Mouse (Mus musculus) stomach, embryonic 14.5 days (tissue): ENCODE measurements around the gene Crbn. TPM values are rescaled to one million over a fixed set of nuclear protein-coding genes. Genes with fewer than 3 reads are reported as not detected.

ENCODE experiments used
- ATAC-seq: fragments of 200-750 bp; cut with Nextera tagmentation; 2 replicates; pipeline ENCODE4 v1.8.0; 2017; ENCODE audit warnings: low read depth, moderate TSS enrichment; ENCODE audit not compliant: insufficient number of reproducible peaks, insufficient read depth, low FRiP score
- H3K27ac ChIP-seq: fragments of 300-500 bp; sonication (generic); 2 replicates; pipeline ENCODE4 v1.5.1; 2014; ENCODE audit warnings: mild to moderate bottlenecking, low read length, moderate library complexity, mixed read lengths
- H3K27me3 ChIP-seq: fragments of 300-500 bp; sonication (generic); 2 replicates; pipeline ENCODE4 v1.6.1; 2014; ENCODE audit warnings: low read length, control low read depth, mixed read lengths; ENCODE audit not compliant: control insufficient read depth, insufficient read depth
- H3K36me3 ChIP-seq: fragments of 300-500 bp; sonication (generic); 2 replicates; pipeline ENCODE4 v1.6.1; 2014; ENCODE audit warnings: mild to moderate bottlenecking, control low read depth, low read length, moderate library complexity, mixed read lengths; ENCODE audit not compliant: control insufficient read depth, insufficient read depth
- H3K4me1 ChIP-seq: fragments of 300-500 bp; sonication (generic); 2 replicates; pipeline ENCODE4 v1.6.1; 2014; ENCODE audit warnings: low read length, control low read depth, mixed read lengths; ENCODE audit not compliant: control insufficient read depth, insufficient read depth
- H3K4me2 ChIP-seq: fragments of 300-500 bp; sonication (generic); replicated peaks from 2 replicates; pipeline ENCODE4 v1.6.1; 2014; ENCODE audit warnings: low read depth, low read length, control low read depth
- H3K4me3 ChIP-seq: fragments of 300-500 bp; sonication (generic); 2 replicates; pipeline ENCODE4 v1.5.1; 2014; ENCODE audit warnings: low read depth, low read length, control low read depth
- H3K9ac ChIP-seq: fragments of 300-500 bp; sonication (generic); replicated peaks from 2 replicates; pipeline ENCODE4 v1.6.1; 2014; ENCODE audit warnings: low read depth, mild to moderate bottlenecking, control low read depth, low read length, moderate library complexity, mixed read lengths
- H3K9me3 ChIP-seq: fragments of 300-500 bp; sonication (generic); 2 replicates; pipeline ENCODE4 v1.6.1; 2016; ENCODE audit warnings: low read depth, low read length, control low read depth; ENCODE audit not compliant: control insufficient read depth
- WGBS: fragments of 180-500 bp; shearing (Covaris S2); extraction: QIAGEN DNeasy Blood & Tissue Kit; methylation state at CpG from one replicate; pipeline ENCODE4 v1.1.7; 2014; 5-methylcytosine and 5-hydroxymethylcytosine counted together
- polyA plus RNA-seq: library from polyadenylated mRNA; unstranded; fragments of >200 nt; fragmentation: Nextera tagmentation; extraction: Ambion mirVana; gene quantifications from 2 replicates; pipeline ENCODE4 v1.2.1, GENCODE M21; 2014

Gene Crbn
- 49.3 and 51.6 TPM in 2 replicates for polyA plus RNA-seq

DNA sequence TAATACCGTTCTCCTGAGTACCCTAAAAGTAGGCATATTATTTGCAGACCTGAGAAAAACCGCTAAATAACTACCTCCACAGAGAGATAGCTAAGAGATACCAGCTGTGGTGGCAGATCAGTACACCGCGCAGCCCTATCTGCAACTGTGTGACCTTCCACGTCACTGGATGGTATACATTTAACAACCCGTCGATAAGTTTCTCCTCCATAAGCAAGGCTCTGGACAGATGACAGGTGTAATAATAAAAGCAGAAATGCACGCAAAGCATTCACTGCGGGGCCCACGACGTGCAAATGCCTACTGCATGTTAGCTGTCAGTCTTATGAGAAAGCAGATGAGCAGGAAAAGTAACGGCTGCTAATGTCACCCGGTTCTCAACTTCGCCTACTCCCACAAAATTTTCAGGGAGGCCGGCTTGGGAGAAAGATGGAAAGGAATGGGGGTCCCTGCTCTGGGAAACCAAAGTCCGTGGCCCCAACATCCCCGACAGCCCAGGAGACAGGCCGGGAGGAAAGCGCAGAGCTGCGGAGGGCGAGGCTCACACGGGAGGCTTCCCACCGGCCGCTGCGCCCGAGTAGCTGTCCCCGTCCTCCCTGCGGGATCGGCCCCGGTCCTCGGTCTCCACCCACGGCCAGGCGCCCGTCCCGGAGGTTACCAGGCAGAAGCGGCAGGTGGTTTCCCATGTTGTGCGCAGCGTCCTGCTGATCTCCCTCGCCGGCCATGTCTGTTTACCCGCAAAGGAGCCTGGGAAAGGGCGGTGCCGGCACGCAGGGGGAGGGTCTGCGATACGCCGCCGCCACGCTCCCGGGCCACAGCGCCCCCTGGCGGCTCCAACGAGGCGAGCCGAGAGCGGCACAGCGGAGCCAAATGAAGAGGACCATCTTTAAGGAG is at the start of gene Crbn:
Crbn (minus strand) TSS at position 745 of the 894 bp plus-strand sequence.
- Histone ChIP-seq H3K4me3 (peak within 1 kb of the TSS; percentile 83), H3K27ac (no peak within 1 kb of the TSS), H3K9ac (peak within 1 kb of the TSS; percentile 68), H3K36me3 (peaks cover 5% of the 10 kb centered on the region; the same call in 1 of the 2 replicates), H3K4me2 (peak within 1 kb of the TSS; percentile 91), H3K27me3 (no peaks in the 10 kb centered on the region), H3K9me3 (no peaks in the 10 kb centered on the region), H3K4me1 (peaks cover 5% of the 10 kb centered on the region; the same call in 1 of the 2 replicates)
- 2% methylated on average over 44 of the region's 57 CpGs for WGBS
- peak; percentile 93 for ATAC-seq

DNA sequence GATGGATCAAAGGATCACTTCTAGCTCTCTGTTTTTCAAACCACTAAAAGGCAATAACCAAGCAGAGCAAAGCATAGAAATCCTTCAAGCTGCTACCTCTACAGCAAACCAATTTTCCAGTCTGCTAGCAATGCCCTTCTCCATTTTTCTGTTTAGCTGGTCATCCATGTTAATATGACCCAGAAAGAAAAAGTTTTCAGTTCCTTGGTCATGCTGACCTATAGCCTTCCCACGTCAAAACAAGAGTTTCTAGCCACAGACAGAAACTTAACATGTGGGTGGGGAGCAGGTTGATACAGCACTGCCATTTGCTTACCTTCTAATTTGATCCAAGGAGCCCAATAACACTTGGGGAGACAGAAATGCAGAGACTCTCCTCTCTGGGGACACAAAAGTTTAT is 40.3 kb upstream of the Crbn start:
- H3K9ac ChIP-seq: no peak overlapping the region
- H3K4me2 ChIP-seq: no peak overlapping the region
- H3K4me1 ChIP-seq: no peaks in the 10 kb centered on the region
- no peak for ATAC-seq
- H3K4me3 ChIP-seq: no peak overlapping the region
- WGBS: 62% methylated on average over 1 of the region's 1 CpGs
- H3K27ac ChIP-seq: no peak overlapping the region
- no peaks in the 10 kb centered on the region for H3K36me3 ChIP-seq
- H3K27me3 ChIP-seq: no peaks in the 10 kb centered on the region
- H3K9me3 ChIP-seq: no peaks in the 10 kb centered on the region

DNA sequence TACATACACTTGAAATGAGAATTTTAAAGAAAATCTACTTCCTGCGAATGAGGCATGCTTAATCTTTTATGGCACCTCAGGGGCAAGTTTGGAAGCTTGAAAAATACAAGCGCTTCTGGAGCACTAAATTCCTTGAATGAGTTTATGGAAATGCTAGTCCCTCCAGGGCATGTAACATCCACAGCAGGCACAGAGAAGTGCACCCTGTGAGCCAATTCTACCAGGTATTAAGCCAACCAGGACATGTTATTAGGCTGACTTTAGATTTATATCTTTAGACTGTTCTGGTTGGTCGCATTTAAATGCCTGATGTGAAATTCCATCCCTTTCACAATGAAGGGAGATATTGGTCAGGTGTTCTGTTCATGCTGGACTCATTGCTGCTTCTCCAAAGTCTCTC is 38.2 kb upstream of the Crbn start:
- no peak overlapping the region for H3K4me3 ChIP-seq
- no peaks in the 10 kb centered on the region for H3K4me1 ChIP-seq
- no peak for ATAC-seq
- H3K36me3 ChIP-seq: no peaks in the 10 kb centered on the region
- H3K27me3 ChIP-seq: no peaks in the 10 kb centered on the region
- no peak overlapping the region for H3K27ac ChIP-seq
- 87% methylated on average over 3 of the region's 3 CpGs for WGBS
- no peak overlapping the region for H3K4me2 ChIP-seq
- no peak overlapping the region for H3K9ac ChIP-seq
- H3K9me3 ChIP-seq: no peaks in the 10 kb centered on the region

DNA sequence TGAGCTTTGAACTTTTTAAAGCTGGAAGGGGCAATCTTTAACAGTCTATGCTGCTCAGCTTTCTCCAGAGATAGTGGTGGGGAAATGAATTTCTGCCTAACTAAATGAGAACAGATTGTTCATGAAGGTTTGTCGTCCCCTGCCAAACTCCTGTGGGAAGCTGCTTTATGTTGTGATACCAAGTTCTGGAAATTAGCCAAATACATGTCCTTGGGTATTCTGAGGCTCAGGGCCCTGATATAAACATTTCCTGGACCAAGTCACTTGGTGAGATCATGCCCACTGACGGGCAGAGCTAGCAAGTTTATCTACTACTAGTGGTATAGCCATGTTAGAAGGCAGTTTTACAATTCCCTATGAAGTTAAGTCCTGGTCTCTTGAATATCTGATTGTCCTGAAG is 35.4 kb upstream of the Crbn start:
- H3K27ac ChIP-seq: no peak overlapping the region
- no peaks in the 10 kb centered on the region for H3K4me1 ChIP-seq
- H3K27me3 ChIP-seq: no peaks in the 10 kb centered on the region
- ATAC-seq: no peak
- no peak overlapping the region for H3K4me3 ChIP-seq
- WGBS: 74% methylated on average over 2 of the region's 2 CpGs
- no peaks in the 10 kb centered on the region for H3K36me3 ChIP-seq
- no peaks in the 10 kb centered on the region for H3K9me3 ChIP-seq
- H3K4me2 ChIP-seq: no peak overlapping the region
- no peak overlapping the region for H3K9ac ChIP-seq

DNA sequence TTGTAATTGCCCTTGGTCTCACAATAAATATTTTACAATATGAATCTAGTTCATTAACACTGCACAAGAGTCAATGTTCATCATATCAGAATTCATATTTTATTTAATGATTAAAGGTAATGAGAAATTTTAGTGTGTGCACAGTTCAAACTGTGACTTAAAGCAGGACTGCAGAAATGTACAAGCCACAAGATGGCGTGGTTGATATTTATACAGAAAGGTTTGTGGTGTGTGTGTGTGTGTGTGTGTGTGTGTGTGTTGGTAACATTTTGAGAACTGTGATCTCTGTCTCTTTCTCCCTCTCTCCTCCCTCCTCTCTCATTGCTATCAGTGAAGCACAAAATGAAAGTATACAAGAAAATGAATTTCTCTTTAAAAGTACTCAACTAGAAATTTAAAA is 22.5 kb upstream of the Crbn start:
- no peak overlapping the region for H3K4me3 ChIP-seq
- no peak overlapping the region for H3K27ac ChIP-seq
- no peaks in the 10 kb centered on the region for H3K36me3 ChIP-seq
- WGBS: 38% methylated on average over 1 of the region's 1 CpGs
- H3K4me1 ChIP-seq: no peaks in the 10 kb centered on the region
- no peaks in the 10 kb centered on the region for H3K9me3 ChIP-seq
- ATAC-seq: no peak
- no peak overlapping the region for H3K9ac ChIP-seq
- no peaks in the 10 kb centered on the region for H3K27me3 ChIP-seq
- H3K4me2 ChIP-seq: no peak overlapping the region

DNA sequence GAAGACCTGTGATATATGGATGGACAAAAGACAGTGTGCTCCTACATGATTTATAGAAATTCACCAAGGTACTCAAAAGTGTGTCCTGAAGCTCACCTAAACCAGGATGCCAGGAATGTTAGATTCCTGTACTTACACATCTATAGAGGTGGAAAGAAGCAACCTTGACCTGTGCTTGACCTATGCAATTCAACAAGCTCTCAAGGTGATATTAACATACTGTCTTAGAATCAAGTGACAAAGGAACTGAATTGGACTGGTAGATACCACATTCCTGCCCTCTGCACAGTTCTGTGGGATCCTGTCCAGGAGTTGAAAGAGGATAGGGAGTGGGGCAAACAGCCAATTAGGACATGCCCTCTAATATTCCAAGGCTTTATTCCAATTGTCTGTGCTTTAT is 20.7 kb upstream of the Crbn start:
- Histone ChIP-seq H3K27me3 (no peaks in the 10 kb centered on the region), H3K9me3 (no peaks in the 10 kb centered on the region), H3K36me3 (no peaks in the 10 kb centered on the region), H3K9ac (no peak overlapping the region), H3K27ac (no peak overlapping the region), H3K4me2 (no peak overlapping the region), H3K4me1 (no peaks in the 10 kb centered on the region), H3K4me3 (no peak overlapping the region)
- ATAC-seq: no peak

DNA sequence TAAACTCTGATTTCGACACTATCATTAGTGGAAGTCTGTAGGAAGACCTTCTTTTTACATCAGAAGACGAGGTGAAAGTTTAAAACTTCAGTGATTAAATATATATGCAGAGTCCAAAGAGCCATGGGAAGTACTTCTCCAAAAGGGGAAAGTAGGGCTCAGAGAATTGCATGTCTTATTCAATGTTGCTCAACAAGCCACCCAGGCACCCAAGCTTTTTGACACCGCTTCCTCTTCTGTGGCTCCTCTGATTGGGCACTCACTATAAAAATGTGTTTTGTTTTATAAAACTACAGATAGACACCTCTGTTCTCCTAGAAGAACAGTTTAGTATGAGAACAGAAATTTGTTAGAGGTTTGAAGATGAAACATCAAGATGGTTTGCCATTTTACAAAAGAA is 20.0 kb upstream of the Crbn start:
- Histone ChIP-seq H3K4me1 (no peaks in the 10 kb centered on the region), H3K27me3 (no peaks in the 10 kb centered on the region), H3K9me3 (no peaks in the 10 kb centered on the region), H3K4me3 (no peak overlapping the region), H3K27ac (no peak overlapping the region), H3K4me2 (no peak overlapping the region), H3K9ac (no peak overlapping the region), H3K36me3 (no peaks in the 10 kb centered on the region)
- 70% methylated on average over 3 of the region's 3 CpGs for WGBS
- ATAC-seq: no peak

DNA sequence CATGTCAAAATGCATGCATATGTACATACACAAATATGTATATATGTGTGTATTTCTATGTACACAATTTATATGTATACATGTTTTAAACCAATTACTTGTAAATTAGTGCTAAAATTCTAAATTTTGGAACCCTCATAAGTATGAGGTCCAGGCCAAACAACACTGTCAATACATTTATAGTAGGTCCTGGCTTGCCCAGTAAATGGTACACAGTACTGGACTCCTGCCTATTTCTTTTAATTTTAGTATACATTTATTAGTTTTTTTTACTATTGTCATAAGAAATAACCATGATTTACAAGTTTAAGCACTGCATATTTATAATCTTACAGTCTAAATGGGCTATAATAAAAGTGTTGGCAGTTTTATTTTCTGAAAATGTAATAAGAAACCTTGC is 19.4 kb upstream of the Crbn start:
- H3K9me3 ChIP-seq: no peaks in the 10 kb centered on the region
- H3K9ac ChIP-seq: no peak overlapping the region
- no peaks in the 10 kb centered on the region for H3K36me3 ChIP-seq
- H3K27ac ChIP-seq: no peak overlapping the region
- H3K4me2 ChIP-seq: no peak overlapping the region
- no peaks in the 10 kb centered on the region for H3K27me3 ChIP-seq
- ATAC-seq: no peak
- no peak overlapping the region for H3K4me3 ChIP-seq
- H3K4me1 ChIP-seq: no peaks in the 10 kb centered on the region

DNA sequence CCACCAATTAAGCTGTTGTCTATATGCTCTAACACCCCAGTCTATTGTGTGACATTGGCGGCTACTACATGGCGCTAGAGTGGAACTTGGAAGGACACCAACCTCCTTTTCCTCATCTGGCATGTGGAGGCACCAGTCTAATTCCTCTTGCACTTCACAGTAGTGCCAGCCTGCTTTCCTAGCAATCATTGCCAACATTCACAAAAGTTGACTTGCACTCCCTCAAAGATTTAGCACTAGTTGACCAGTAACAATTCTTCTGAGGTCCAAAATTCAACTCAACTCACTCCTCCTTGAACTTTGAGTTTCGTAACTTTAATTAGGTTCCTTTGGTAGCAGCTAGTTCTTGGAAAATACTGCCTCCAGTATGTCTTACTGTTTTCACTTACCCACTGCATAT is 10.8 kb upstream of the Crbn start:
- Histone ChIP-seq H3K9ac (no peak overlapping the region), H3K9me3 (no peaks in the 10 kb centered on the region), H3K27me3 (no peaks in the 10 kb centered on the region), H3K4me3 (no peak overlapping the region), H3K4me1 (no peaks in the 10 kb centered on the region), H3K36me3 (no peaks in the 10 kb centered on the region), H3K27ac (no peak overlapping the region), H3K4me2 (no peak overlapping the region)
- WGBS: 89% methylated on average over 3 of the region's 3 CpGs
- no peak for ATAC-seq
